Mouse (Mus musculus) frontal cortex, postnatal 14 days (tissue): ENCODE data around the gene Vps33a.
A peak's percentile ranks its signal among the peaks of the same experiment; 100 is the strongest.
"Not testable (repeated sequence)": the region's sequence is repeated elsewhere in the genome, so short reads cannot be mapped to it uniquely, and the experiment has no call there.

Experiments
- DNase-seq, 2 experiments: peaks; one replicate each; pipeline ENCODE4 v3.0.0; 2022; ENCODE audit warnings: low spot score in 2 of 2

Gene Vps33a

DNA sequence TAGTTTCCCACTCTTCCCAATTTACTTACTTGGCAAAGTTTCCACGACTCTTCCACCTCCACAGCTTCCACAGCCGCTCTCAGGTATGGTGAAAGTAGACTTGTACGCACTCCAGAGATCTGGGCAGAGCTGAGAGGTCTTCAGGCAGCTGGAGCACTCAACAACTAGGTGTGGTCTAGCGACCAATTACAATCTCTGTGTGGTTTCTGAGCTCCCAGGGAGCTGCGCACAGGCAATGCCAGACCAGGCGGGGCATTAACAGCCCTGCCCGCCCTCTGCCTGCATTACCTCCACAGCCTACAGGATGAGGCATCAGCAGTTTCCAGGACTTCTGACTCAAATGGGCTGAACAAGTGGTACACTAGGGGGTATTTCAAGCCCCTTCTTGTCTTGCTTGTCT lies 47.6 kb downstream of the Vps33a start, which contains the start of gene Gm49027:
Gm49027 (minus strand) TSS at position 208 of the 400 bp plus-strand sequence.
- DNase-seq, result no peak

DNA sequence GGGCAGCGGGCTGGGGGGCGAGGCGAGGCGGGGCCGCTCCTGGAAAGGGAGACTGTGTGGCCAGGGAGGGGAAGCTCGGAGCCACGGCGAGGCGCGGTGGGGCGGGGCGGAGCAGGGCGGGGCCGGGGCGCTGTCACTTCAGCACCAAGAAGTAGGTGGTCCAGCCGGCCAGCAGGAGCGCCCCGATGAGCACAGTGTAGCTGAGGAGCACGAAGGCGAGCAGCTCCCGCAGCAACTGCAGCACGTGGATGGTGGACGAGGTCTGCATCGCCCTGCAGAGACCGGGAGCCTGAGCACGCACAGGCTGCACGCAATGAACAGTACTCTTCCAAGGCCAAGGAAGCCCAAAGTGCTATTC lies 48.5 kb downstream of the Vps33a start:
- no peak for DNase-seq

DNA sequence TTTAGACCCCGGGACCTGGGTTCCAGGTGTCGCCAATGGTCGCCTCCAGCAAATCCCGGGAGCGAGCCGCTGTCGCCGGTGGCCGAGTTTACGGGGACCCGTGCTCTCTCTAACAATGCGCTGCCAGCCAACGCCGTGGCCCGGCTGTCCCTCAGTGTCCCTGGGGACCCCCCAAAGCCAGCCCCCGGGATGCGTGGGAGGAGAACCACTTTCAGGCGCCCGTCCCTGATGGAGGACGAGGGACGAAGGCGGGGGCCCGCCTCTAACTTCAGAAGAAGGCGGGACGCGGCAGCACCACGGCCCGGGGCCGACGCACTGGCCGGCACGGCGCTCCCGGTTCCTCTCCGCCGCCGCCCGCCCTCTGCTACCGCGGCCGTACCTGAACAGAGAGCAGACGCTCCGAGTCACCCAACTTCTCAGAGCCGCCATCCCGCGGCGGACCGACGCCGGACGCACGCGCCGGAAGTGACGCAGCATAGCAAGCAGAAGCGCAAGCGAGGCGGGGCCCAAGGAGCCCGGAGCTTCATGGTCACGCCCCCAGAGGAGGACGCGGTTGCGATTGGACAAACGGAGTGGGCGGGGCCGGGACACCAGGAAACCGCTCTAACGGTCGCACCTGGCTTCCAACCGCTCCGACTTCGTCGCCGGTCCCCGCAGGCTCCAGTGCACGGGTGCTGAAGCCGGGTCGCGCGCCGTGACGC lies 49.0 kb downstream of the Vps33a start, which contains the start of gene Diablo:
Diablo (minus strand) TSS at position 485 of the 701 bp plus-strand sequence.
- peak; percentile 96 to 98 for DNase-seq

DNA sequence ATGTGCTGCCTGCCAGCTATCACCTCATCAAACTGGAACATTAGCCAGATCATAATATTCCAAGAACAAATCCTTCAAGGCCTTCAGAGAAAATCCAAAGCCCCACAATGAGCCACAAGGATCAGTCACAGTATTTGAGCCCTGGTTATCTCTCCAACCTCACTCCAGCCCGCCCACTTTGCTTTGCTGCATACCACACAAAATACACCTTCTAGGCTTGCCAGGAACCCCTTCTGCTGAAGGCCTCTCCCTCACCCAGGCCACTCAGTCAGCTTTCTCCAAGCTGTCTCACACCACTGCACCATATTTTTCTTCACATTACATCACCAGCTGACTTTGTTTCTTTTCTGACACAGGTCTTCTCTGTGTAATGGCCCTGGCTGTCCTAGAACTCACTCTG lies 50.7 kb downstream of the Vps33a start:
- no peak for DNase-seq

DNA sequence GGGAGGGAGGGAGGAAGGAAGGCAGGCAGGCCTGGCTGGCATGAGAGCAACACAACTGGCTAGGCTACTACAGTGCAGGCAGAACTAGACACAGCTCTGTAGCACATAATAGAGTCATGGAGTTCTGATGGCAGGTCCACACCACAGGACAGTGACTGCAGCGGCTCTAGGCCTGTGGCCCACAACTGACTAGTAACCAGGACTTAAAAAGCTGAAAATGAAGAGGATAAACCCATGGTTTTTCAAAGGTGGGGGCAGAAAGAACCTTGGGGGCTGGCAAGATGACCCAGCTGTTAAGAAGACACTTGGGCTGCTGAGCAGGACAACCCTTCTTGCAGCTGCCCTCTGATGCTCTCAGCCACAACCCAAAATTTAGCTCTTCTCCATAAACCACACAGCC lies 51.2 kb downstream of the Vps33a start:
- no peak for DNase-seq

DNA sequence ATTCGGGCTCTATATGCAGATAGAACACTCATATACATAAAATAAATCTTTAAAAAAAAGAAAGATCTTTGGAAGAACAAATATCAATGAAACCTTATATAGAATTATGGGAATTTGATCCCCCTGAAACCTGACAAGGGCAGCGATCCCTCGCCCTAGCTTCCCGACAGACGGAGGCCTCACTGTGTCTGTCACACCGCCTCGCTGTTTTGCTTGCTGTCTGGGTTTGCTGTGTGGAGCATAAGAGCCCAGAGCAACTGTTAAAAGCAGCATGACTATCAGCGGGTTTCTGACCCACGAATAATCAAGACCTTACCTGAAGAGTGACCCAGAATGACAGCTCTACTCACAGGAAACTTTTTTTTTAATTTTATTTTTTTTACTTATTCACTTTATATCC lies 52.2 kb downstream of the Vps33a start:
- DNase-seq, result no peak

DNA sequence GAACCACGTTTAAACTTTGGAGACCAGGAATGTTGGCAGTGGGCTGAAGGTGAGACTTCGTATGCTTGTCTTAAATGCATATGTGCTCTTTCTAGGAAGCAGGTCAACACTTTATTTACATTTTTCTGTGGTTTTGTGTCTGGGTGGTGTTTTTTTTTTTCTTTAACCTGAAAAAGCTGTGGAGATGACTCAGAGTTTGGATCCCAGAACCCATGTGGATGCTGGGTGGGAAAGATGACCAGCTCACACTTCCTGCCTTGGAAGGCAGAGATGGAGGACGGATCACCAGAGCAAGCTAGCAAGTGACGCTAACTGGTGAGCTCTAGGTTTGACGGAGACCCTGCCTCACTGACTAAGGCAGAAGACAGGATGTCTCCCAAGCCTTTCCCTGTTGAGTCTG lies 58.0 kb downstream of the Vps33a start:
- no peak for DNase-seq

DNA sequence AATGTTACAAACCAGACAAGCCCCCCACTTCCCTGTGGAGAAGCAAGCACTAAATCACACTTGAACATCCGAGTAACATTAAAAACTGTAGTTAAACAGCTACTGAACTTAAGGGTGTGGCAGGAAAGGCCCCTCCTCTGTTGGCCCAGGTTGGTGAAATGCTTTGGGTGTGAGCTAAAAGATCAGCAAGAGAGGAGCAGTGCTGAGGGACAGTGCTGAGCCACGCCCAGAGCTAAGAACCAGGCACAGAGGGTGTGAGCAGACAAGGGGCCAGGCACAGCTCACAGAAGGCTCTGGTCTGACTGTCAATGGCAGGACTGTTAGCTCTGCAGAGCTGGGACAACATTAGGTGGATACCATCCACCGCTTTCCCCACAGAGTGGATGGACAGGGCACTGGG lies 60.7 kb downstream of the Vps33a start:
- no peak for DNase-seq

DNA sequence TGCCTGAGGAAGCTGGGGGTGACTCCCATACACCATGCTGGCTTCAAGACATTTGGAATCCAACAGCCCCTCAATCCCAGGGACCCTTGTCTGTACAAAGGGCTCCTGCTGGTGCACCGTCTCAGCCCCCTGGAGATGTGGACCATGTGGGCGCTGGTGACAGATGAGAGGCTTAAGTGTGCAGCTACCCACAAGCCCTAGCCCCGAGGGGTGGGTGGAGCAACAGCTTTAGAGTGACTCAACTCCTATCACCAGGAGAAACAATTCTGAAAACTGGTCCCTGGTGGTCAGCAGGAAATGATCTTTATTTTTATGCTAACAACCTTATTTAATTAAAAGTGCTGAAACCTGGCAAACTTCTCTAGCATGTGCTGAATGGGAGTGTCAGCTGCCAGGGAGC lies 61.4 kb downstream of the Vps33a start:
- not testable (repeated sequence) for DNase-seq

DNA sequence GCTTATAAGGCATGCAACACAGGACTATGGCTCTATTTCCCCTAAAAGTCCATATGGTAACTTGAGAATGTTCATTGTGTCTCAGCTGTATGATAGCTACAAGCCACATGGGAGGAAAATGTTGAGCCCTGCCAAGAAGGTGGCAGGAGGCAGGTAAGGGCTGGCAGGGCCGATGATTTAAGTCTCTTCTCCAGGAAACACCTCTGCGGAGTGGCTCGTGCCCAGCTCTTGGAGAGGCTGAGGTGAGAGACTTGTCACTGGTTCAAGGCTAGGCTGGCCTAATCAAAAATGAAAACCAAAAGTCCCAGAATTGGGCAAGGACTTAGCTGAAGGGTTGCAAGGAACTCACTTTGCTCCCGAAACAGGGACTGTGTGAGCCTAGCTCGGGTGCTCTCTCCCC lies 62.7 kb downstream of the Vps33a start, which contains the start of gene B3gnt4:
B3gnt4 (plus strand) TSS at position 301 of the 400 bp plus-strand sequence.
- DNase-seq, result no peak

DNA sequence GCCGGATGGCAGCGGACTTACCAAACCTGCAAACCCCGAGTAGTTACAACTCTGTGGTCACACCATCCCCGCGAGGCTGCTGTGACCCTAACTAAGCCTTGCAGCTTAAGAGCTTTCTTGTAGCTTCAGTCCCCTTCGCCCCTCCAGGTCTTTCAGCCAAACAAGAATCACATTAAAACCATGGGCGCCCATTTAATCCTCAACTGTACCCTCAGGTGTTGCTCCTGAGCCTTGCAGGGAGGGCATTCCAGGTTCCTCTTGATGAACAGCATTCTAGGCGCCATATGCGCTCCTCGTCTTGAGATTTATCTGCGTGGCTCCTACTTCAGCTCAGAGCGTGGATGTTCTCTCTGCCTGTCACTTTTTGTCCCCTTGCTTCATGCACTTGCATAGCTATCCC lies 63.9 kb downstream of the Vps33a start:
- DNase-seq, result no peak

DNA sequence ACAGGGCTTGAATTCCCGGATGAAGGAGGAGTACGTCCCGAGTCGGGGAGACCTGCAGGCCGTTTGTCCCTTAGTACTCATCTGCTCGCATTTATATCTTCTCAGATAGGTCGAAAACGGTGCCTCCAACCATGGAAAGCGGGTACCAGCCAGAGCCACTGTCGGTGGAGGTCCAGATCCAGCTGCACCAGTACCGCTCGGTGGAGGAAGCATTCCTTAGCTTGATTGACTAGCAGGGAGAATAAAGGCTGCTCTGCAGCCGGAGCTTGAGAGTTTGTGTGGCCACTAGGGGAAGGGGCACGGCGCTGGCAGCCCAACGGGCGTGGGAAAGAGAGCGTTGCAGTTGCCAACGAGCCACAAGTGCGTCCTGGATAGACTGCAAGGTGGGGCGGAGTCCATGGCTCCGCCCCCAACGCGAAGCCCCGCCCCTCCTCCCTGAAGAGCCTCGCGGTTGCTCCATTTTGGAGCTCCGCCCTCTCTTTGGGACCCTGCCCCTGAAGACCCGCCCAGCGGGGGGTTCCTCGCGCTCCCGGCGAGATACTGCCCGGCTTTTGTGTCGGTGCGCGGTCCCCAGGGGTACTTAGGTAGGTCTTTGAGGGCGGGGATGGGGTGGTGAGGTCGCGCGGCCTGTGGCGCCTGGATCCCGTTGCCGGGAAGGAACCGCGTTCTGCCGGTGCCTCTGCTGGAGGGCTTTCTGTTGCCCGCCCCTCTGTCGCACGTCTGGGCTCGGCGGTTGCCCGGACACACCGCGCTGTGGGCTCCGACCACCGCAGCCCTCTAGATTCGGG lies 64.7 kb downstream of the Vps33a start:
- DNase-seq, result peak; percentile 76

DNA sequence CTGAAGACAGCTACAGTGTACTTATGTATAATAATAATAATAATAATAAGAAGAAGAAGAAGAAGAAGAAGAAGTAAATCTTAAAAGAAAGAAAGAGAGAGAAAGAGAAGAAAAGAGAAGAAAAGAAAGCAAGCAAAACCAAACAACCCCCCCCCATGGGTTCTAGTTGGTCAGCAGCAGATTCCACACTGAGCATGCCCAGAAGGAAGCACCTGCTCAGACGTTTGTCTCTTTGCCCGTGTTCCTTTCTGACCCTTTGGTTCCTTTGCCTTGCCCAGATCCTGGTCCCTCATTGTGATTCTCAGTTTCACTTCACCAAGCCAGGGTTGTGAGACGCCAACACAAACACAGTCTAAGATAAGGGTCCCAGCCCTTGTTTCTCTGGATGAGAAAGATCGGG lies 70.9 kb downstream of the Vps33a start:
- DNase-seq, result no peak

DNA sequence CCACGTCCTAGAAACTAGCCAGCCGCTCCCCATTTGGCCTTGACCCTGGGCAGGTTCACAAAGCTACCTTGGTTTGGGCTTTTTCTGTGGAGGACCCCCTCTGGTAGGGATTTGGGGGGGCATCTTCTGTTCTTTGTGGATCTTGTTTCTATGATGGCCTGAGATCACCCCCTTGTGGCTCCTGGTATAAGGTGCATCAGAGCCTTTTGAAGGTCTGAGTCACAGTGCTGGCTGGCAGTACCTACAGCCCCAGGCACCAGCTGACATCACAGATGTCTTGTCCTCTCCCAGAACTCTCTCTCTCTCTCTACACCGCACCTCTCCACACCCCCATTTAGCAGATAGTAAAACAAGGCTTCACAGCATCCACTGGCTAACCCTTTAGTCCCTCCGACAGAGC lies 73.1 kb downstream of the Vps33a start:
- DNase-seq, result peak in 1 of 2 experiments; percentile 37

DNA sequence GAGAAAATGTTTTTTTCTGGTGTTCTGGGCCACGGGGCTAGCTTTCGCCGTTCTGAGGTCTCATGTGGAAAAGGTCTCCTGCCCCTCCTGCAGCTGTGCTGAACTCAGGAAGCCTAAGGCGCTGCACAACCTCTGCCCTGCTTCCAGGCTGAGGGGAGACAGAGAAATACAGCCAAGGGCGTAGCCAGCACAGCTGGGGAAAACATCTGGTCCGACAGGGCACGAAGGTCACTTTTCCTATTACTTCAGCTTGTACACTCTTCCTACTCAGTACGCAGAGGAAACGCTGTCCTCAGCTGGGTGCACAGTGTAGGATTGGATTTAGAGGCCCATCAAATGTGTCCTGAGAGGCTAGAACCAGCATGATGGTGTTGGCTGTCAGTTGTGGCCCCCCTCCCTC lies 82.9 kb downstream of the Vps33a start:
- no peak for DNase-seq

DNA sequence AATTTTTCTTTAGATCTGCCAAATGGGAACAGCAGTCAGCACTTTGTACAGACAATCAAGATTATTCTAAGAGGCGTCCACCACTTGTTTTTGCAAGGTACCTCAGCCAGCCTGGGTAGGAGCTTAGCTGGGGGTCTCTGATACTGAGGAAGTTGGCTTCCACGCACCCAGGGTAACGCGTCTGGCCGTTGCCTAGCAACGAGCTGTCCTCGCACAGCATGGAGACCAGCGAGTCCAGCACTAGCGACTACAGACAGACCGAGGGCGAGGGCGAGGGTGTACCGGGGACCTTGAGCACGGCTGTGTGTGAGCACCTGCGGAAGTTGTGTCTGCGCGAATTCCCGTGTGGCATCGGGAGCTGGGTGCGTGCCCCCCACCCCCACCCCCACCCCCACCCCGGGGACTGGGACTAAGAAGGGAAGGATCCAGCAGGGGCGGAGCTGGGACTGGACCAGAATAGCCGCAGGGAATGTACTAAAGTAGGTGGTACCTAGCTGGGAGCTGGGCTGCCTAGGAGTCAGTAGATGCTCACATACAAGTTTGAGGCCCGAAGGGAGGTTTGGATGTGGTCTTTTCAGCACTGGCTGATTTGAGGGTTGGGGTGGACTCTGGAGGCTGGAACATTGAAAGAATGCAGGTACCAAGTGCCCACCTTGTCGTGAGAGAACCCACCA lies 83.6 kb downstream of the Vps33a start, which contains the start of the genes Lrrc43 and Il31:
Lrrc43 (plus strand) TSS at position 194 of the 674 bp plus-strand sequence.
Il31 (minus strand) TSS at position 378 of the 674 bp plus-strand sequence.
- no peak for DNase-seq

DNA sequence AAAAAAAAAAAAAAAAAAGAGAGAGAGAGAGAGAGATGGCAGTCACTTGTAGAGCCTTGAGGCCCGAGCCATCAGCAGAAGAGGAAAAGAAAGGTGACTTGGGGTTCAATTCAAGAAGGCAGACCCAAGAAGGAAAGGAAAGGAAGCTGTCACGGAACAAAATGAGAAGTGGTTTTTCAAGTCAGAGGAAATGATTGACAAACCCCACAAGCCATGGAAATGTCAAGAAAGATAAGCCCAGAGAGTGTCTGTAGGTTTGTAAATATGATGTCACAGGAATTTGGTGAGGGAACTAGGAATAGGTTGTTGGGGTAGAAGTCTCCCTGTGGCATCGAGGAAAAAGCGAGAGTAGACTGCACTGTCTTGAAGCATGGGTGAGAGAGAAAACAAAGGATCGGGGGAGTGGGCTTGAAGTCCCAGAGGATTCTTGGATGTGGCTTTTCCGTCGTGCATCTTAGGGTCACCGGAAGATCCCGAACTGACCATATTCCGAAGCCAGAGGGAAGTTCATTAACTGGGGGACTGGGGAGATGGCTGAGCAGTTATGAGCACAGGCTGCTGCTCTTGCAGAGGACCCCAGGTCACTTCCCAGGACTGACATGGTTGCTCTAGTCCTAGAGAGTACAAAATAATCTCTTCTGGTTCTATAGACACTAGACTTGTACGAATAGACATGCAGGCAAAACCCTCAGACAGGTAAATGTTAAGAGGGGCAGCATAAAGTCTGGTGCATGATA lies 85.0 kb downstream of the Vps33a start:
- no peak for DNase-seq
